Mouse (Mus musculus) T-helper 2 cell (primary cell): ENCODE results near the gene Has1.

ENCODE experiments used
- in situ Hi-C: fragments of 300-600 bp; cut with MboI, MseI; formaldehyde crosslinking; loops from one replicate; pipeline ENCODE4 v1.15.1; 2025; ENCODE audit warnings: high pct_unique_total_duplicates

Has1 gene

DNA sequence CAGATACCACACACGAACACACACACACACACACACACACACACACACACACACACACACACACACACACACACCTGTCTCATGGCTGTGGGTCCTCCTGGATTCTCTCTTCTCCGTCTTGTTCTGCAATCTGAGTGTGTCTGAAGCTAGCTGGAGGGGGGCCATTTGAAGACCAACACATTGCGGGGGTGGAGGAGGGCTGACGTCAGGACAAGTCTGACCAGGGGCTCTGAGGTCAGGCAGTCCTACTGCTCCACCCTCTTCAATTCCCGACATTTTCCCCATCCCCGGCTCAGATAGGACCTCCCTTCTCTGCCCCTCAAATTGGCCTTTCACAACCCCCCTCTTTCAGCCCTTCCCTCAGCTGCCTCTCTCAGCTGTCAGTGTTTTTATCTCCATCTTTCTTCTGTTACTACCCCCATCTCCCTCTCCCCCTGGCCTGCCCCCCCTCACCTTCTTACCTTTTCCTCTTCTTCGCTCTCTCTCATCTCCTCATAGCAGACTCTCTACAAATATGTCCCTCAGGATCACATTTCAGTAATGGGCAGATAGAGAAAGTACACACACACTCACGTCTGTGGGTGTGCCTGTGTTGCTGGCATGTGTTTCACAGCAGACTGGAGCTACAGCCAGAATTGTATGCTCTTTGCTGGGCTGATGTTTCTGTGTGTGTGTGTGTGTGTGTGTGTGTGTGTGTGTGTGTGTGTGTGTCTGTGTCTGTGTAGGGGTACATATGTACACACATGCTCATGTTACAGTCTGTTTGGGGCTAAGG is at the start of gene Has1:
TSS of gene Has1 (minus strand) at position 142 of the 775 bp plus-strand sequence.
- in situ Hi-C loops, result no loop called here

DNA sequence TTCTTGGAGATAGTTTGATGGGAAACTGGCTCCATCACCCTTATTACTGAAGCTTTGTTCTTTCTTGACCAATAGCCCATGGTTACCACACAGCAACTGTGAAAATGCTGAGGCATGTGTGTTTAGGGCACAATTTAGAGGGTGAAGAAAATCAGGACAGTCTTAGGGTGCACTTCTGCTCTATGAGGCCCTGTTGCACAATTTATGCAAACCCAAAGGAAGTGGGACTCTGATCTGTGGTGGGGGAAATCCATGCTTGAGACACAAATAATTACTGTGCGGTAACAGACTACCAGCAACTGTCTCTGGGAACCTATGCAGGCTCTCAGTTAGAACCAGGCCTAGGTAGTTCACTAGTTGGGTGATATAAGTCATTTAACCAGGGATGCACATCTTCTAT is 45.8 kb upstream of the Has1 start:
- in situ Hi-C loops, result no loop called here

DNA sequence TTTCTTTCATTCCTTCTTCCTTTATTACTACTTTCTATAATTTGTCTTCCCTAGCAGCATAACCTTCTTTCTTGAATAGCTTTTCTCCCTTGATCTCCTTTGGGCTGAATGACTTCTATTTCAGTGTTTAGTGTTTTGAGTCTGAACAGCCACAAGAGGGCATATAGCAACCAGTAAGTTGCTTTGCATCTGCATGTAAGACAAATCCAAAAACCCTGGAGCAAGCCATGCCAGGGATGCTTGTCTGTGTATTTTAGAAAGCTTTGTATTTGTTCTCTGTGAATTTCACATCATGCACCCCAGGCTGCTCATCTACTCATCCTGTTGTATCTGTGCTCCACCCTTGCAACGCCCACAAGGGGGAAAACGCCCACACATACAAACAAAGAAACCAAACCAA is 44.3 kb upstream of the Has1 start:
- in situ Hi-C loops, result loop anchor here (5.0 kb wide), 1 partner anchor 132 kb away; no protein-coding TSS in a partner anchor

DNA sequence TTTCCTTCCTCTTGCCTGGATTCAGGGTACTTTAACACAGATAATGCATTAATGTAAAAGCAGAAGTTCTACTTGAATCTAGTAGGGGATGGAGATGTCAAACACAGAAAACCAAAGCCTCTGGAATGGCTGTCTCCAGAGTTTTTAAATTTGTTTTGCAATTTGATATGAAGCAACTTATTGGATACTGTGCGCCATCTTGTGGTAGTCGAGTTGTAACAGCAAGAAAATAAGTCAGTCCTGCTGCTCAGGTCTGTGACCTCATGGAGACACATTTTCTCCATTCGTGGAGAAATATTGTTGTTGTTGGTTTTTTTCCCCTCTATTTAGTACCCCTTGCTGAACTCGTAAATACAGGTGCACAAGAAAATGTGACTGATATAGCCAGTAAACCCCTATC is 41.0 kb upstream of the Has1 start:
- in situ Hi-C loops, result loop anchor here (5.0 kb wide), 1 partner anchor 129 kb away; no protein-coding TSS in a partner anchor

DNA sequence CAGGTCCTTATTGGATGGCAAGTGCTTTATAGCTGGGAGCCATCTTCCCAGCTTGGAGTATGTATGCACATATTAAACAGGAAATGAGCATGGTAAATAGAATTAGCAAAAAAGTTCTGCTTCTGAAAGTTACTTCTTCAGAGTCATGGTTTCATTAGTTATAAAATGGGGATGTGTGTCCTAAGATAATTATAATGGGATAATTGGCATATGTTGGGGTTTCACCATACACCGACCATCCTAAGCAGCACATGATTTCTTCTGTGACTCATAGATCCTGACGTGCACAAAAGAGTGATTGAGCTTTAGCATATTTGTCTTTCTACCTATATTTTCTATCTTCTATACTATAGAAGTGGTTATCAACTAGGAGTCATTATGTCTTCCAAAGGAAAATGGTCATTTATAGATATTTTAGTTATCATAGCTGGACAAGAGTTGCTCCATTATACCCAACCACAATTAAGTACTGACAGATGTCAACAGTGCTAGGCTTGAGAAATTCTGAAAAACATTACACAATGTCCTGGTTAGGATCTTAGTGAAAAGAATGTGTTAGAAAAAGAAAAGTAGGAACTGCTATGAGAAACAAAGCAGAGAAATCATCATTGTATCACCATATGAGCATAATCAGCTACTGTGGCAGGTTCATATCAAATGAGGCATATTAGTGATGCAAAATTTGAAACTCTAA is 34.9 kb upstream of the Has1 start:
- in situ Hi-C loops, result no loop called here

DNA sequence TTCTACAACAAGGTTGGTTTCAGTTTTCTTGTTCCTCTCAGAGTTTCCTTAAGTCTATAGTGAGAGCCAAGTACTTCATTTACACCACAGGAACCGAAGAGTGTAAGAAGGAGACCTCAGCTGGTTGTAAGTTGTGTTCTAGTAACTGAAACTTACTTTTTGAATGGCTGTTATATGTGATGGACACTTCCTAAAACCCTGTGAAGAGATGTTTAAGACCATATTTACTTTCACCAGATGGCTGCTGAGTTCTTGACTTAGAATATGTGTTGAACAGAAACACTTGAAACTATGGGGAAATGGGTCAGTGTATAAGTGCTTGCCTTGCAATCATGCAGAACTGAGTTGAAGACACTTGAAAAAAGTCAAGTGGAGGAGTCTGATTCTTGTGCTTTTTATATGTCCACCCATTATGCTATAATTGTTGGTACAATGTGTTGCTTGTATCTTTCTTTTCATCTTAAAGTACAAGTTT is 32.8 kb upstream of the Has1 start, which contains the start of the genes Fpr2 and Fpr3:
TSS of gene Fpr2 (plus strand) at position 51 of the 475 bp plus-strand sequence.
TSS of gene Fpr3 (plus strand) at position 79 of the 475 bp plus-strand sequence.
- in situ Hi-C loops, result no loop called here

DNA sequence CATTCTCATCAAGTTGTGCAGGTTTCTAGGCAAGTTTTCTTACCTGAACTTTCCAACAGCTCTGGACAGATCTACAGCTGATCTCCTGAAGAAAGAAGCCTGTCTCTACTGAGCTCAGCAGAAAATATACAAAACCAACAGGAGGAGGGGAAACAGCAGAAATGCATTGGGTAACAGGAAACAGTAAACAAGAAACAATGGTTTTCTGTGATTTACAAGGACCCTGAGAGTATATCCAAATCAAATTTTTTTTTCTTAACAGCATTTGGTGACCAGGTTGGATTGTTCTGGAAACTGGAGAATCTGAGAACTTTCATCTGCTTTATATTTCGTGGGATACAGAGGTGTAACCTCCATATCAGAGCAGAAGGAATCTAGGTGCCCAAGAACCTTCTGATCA is 28.8 kb upstream of the Has1 start, which contains the start of gene Fpr1:
TSS of gene Fpr1 (minus strand) at position 101 of the 400 bp plus-strand sequence.
- in situ Hi-C loops, result no loop called here

DNA sequence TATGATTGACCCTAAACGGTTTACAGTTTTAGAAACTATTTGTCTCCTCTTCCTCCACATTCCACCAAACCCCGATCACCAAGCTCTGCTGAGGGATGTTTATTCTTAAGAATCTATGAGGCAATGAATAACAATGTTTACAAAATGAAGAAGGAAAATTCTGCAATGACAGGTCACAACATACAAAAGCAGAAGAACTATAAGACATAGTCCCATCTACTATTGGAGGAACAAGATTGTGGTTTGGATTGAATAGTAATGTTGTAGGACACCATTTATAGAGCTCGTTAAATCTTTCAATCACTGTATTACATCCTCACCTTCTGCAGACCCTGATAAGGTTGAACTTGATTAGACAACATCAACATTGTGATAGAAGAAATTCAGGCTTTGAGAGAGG is 27.7 kb upstream of the Has1 start:
- in situ Hi-C loops, result no loop called here

DNA sequence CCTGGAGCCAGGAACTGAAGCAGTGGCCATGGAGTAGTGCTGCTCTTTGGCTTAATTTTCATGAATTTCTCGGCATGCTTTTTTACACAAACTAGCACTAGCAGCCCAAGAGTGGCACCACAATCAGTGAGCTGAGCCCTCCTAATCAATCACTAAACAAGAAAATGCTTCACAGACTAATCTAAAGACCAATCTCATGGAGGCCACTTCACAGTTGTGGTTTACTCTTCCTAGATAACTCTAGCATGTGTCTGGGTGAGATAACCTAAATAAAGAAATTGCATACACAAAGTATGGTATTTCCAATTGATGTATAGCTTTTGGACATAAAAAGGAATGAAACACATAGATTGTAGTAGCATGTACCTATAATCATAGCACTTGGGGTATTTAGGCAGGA is 24.3 kb upstream of the Has1 start:
- in situ Hi-C loops, result no loop called here

DNA sequence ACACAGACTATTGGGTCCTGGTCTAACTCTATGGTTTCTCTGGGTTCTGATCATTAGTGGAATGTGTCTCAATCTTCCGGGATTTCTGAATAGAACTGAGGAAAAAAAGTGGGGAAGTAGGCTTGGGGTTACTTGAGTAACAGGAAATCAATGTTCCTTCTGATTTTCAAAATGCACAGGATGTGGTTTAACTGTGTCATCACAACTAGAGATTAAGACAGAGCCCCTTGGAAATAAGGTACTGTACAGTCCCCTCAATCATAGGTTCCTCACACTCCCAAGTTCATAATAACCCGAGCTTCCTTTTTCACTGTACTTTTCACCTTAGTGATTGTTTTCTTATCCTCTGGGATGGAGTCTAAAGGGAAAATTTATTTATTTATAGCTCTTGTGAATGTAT is 16.7 kb upstream of the Has1 start:
- in situ Hi-C loops, result no loop called here

DNA sequence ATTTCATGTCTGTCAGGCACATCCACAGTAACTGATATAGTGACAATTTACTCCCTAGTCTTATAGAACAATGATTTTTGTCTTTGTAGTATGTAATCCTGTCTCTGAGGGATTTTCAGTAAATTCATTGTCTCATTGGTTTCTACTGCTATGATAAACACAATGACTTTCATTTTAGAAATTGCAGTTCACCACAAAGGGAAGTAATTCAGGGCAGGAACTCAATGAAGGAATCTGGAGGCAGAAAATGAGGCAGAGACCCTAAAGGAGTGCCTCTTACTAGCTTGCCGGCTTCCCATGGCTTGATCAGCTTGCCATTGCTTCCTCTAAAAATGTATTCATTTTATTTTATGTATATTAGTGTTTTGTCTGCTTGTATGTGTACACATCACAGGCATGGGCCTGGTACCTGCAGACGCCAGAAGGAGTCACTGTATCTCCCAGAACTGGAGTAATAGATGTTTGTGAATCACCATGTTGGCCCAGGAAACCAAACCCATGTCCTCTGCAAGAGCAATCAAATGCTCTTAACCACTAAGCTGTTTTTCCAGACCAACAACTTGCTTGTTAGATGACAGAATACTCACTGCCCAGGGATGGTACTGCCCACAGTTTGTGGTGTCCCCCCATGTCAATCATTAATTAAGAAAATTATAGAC is 16.0 kb upstream of the Has1 start:
- in situ Hi-C loops, result no loop called here

DNA sequence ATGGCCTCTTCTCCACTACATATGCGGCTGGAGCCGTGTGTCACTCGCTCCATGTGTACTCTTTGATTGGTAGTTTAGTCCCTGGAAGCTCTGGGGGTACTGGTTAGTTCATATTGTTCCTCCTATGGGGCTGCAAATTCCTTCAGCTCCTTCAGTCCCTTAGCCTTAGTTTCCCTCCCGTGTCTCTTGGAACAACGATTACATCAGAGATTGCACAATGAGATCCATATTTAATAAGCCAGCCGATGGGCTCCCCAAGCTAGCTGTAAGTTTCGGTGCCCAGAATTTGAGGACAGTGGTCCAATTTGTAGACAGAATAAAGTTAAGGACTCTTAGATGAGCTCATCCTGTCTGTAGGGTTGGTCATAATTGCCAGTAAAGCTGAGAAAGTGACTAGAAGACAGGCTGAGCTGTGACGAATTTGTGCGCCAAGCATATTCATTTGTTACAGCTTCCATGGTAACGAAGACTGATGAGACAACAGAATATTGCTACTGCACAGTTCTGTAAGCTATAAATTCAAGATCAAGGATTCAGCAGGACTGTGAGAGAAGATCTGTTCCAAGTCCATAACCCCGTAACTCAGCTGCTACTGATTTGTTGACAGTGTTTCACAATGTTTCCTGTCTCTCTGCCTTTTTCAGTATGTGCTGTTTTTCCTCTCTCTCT is 11.9 kb upstream of the Has1 start:
- in situ Hi-C loops, result no loop called here

DNA sequence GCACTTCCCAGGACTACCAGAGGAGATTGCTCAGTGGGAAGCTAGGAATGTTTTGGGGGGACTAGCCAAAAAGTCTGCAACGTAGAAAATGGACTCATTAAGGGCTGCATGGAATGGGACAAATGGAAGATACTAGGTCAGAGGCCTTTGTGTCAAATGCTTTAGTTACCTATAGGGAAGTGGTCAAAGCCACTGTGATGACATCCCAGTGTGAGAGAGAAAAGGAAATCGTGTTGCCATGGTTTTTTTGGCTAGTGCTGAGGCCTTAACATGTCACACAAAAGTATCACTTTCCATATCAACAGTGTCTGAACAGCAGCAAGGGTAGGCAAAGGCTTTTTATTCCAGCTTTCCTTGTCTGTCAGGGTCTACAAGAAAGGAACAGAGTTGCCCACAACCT is 10.2 kb upstream of the Has1 start:
- in situ Hi-C loops, result no loop called here

DNA sequence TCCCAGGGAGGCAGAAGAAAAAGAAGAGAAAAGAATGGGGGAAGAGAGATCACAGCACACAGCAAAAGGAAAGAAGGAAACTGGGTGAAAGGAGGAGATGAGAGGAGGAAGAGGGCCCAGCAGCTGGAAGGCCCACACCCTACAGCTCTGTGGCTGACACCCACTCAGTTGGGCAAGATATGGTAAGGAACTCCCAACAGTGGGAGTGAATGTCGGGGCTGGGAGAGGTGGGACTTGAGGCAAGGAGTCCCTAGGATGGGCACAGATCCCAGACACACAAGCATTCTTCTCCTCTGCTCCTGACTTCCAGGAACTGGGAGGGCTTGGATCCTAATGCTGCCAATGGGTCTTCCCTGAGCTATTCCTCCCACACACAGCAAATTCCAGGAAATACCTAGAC is 7.4 kb upstream of the Has1 start:
- in situ Hi-C loops, result no loop called here

DNA sequence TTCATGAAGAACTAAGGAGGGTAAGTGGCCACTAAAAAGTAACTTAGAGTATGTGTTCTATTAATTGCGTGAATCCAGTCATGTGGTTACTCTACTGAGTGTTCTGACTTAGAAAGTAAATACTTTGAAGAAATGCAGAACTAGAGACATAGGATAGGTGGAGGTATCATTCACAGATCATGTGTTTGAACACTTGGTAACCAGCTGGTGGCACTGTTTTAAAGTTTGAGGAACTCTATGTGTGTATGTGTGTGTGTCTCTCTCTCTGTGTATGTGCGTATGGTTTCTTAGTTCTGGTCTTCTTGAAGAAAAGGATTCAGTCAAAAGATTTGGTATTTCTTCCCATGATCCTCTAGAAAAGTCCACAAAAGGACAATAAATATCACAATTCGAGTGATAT is 5.1 kb upstream of the Has1 start:
- in situ Hi-C loops, result no loop called here

DNA sequence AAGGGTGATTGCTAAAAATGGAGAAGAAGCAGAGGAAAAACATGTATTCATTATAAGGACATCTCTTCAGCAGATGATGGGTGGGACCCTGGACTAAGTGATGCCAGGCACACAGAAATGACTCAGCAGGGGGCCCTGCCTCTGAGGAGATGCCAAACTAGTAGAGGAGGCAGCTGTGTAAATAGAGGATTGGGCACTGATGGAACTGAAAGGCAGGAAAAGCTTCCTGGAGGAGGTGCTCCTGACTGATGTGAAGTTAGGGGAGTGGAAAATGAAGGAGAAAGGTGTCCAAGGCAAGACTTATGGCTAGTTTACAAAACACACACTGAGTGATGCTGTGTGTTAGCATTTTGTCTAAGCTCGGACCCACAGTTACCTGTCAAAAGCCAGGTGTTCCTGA is 2.4 kb upstream of the Has1 start:
- in situ Hi-C loops, result no loop called here

DNA sequence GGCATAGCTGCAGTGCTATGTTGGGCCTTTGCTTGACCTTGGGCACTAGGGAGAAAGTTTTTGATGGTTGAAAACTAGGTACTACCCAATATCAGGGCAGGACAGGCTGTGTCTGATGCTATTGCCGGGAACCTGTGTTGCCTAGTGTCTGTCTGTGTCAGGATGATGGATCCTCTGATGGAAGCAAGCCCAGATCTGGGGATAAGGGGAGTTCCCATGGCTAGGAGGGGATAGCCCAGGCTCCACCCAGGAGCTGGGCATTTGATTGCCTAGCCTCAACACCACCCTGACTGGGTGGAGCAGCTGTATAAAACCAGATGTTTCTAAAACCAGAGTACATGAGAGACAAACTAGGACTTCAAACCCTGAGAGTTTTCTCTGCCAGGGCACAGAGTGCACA is 1.6 kb upstream of the Has1 start:
- in situ Hi-C loops, result no loop called here

DNA sequence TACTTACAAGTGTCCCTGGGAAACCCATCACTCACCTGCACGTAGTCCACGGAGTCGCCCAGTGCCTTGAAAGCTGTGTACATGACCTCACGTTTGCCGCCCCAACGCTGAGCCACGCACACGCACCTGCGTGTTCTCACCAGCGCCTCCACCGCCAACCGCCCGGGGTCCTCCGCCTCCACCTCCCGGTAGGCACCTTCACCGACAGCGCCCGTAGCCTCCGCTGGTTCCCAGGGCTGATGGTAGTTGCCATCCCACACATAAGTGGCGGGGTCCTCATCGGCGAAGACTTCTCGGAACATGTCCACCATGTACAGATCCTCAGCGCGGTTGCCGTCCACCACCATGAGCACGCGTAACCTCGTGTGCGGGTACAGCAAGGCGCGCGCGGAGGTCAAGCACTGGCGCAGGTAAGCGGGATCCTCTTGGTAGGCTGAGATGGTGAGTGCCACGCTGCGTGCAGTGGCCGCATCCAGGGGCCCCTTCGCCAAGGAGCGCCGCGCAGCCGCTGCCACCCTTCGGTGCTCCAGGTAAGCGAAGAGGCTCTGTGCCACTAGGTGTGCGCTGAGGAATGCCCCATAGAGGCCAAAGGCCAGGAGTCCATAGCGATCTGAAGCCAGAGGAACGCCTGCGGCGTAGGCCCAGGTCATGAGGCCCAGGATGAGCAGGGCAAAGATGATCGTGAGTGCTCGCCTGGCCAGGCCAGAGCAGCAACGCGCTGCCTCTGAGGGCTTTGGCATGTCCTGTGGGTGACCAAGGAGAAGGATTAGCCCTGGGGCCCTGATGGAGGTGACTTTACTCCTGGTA is 4.9 kb downstream of the Has1 start:
- in situ Hi-C loops, result no loop called here

DNA sequence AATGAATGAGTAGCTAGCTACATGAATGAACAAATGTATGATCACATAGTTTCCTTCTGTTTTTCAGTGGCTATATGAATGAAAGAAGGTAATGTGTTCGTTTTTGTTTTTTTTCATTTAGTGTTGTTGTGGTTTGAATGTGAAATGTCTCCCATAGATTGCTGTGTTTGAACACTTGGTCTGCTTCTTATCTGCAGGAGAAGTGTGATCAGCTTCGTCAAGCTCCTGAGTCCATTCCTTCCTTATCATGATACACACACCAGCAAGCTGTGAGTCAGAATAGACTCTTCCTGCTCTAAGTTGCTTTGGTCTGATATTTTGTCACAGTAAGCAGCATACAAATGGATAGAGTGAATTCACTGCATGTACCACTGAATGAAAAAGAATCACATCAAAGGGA is 6.0 kb downstream of the Has1 start:
- in situ Hi-C loops, result no loop called here

DNA sequence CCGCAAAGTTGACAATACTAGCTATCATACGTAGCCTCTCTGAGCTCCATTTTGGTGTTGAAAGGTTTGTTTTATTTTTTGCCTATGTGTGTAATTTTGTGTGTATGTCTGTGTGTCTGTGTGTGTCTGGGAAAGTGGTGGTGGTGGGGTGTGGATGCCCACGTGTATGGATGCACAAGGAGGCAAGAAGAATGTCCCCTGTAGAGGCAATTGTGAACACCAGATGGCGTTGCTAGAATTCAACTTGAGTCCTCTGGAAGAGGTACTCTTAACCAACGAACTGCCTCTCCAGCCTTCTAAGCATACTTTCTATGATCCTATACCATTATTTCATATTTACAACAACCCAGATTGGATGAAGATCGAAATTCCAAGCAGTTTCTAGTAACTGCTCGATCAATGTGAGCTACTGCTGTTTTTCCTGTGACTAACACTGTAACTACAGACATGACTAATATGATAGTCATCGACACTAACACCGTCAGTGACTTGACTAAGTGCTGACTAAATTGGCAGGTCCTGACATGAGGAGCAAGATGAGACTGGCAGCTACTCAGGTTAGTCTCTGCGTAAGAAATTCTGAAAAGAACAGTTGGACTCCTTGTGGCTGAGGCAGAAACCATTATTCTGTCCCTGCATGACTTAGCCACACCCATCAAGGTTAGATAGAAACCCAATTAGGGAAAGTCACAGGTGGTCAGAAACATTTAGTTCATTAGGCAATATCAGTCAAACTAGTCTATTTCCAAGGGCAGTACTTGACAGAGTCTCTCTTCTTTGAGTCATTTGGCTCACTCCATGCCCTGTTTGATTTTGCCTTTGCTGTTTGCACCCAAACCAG is 9.6 kb downstream of the Has1 start:
- in situ Hi-C loops, result no loop called here
